Mouse (Mus musculus): ENCODE results near the gene Dio3. TPM values are rescaled to one million over a fixed set of nuclear protein-coding genes. Genes with fewer than 3 reads are reported as not detected.

The Dio3 gene
- 2.3 and 2.6 TPM in 2 replicates for total RNA-seq (2021)
- long read RNA-seq, partial matches to known transcripts, result 0 of 4 reads
- long read RNA-seq, other reads (novel, unspliced or antisense), result 0 of 4 reads

DNA sequence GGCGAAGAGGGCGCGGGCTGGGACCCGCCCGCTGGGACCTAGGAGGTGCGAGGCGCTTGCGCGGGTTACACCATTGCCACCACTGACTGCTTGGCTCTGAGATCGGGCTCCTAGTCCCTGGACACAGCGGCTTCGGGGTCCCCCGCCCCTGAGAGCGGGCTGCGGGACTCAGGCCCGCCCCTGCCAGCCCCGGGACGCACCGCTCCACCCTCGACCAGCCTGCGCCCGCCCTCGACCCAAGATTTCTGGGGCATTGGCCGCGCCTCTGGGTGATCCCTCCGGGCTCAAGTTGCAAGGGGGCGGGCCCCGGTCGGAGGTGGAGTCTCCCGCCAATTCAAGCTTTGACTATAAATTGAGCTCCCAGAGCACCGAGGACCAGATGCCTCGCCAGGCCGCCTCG lies at the start of gene Dio3:
Gene Dio3 (plus strand): TSS at position 216 of the 400 bp plus-strand sequence.
- peak; percentile 86 for DNase-seq

DNA sequence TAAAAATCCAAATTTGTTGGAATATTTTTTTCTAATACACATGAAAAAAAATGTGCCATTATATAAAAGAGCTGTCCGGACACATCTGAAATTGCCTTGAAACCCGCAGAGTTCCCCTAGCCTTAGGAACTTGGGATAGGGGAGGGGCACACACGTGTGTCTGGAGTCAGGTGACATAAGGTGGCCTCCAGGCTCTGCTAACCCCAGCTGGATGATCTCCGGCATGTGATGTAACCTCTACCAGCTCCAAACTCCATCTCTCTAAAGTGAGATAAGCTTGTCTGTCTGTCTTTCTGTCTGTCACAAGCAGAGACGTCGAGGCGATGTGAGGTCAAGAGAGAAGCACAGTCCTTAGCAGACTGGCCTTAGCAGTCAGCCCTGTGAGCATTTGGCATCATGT lies 48.6 kb upstream of the Dio3 start:
- no peak for DNase-seq

DNA sequence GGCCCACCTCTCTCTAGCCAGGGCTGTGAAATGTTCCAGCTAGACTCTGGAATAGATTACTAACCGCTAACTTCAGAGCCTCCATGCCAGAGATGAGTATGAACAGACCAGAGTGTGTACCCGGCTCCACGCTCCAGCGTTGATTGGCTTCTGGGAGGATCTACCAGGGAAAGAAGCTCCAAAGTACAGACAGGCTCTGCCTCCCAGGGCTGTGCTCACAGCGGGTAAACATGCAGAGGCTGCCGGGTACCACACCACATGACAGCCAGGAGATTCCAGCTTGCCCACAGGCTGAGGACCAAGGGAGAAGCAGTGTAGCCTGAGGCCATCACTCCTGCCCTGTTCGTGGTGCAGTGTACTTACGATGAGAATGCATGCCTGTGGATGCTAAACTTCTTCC lies 48.1 kb upstream of the Dio3 start:
- no peak for DNase-seq

DNA sequence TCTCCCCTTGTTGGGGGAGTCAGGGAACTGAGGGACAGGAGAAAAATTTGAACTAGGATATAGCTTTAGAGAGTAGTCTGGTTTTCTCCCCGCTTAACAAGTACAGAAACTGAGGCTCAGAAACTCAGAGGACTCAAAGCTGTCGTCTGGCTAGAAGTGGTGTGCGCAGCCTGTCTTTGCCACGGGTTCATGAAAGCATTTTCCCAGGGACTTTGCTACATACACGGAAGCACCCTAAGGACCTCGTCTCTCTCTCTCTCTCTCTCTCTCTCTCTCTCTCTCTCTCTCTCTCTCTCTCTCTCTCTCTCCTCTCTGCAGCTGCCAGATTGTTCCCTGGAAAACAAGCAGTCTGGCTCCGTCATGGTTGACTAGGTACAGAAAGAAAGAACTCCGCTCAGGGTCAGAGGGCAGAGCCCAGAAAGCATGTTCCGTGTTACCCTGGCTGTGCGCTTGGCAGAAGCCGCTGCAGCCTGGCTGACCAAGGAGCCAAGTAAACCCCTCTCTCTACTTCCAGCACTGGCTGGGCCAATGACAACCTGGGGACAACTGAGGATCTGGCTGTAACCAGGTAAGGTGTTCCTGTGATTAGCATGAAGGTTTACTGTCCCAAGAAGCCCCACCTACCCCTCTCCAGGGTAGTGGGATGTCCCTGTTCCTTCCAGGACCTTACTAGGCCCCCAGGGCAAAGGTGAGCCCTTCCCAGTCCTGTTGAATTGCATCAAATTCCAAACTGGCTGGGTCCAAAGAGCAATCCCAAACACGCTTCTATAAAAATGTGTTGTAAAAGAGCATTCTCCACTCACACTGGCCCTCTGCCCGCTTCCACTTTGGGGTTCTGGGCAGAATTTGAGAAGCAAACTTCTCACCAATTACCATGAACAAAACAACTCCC lies 46.9 kb upstream of the Dio3 start:
- DNase-seq, result no peak

DNA sequence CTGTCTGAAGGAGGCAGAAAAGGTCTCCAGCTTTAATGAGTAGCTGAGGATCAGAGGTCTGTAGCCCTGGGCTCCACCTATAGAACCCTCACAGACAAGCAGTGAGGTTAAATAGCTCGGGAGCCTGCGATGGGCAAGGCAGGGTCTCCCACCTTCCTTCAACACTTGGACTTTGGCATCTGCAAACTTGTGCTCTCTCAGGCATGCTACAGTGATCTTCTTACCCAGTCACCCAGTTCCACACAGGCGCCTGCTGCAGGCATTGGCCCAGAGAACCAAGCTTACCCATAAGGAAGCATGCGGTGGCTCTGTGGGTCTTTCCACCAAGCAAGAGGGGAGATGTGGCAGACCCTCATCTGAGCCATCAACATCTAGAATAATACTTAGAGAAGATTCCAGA lies 43.0 kb upstream of the Dio3 start:
- no peak for DNase-seq

DNA sequence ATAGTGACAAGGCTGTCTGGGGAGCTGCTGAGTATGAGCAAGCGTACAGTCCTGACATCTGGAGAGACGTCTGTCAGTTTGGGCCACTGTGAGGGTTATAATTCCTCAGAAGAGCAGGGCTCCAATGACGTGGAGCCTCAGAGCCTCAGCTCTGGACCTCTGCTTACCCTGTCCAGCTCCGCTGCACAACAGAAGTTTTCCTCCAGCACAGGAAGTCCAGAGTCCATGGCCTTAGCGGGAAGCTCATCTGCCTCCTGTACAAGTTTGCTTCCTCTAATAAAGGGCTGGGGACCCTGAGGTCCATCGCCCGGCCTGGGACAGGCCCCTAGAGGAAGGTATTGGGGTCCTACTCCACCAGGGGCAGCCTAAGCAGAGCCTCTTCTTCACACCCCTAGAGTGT lies 41.8 kb upstream of the Dio3 start:
- DNase-seq, result no peak

DNA sequence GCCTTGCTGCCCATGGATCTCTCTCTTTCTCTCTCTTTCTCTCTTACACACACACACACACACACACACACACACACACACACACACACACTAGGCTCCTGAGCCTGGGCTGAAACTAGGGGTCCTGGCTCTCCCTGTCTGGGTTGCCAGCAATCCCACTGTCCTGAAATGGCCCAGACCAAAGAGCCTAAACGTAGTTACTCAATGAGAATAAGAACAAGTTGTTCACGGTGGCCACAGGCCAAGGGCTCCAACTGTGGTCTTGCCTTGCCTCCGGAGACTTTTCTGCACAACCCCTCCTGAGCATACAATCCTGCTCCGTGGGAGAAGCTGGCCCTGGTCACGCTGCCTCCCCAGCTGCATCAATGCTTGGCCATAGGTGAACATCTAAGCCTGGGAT lies 39.5 kb upstream of the Dio3 start:
- no peak for DNase-seq

DNA sequence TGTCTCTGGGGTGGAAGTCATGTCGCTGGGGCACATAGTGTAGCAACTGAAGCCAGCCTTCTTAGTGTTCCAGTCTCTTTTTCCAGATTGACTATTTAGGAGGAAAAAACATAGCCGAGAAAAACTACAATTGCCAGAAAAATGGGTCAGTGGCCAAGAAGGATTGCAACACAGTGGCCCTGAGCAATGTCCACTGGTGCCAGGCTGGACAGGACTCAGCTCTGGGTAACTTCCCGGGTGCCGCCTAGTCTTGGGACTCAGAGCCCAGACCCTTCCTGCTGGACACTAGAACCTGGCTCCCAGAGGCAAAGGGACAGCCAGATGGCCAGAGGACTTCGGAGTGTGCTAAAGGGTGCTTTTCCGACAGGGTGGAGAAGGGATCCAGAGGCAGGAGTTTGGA lies 34.3 kb upstream of the Dio3 start:
- peak; percentile 53 for DNase-seq

DNA sequence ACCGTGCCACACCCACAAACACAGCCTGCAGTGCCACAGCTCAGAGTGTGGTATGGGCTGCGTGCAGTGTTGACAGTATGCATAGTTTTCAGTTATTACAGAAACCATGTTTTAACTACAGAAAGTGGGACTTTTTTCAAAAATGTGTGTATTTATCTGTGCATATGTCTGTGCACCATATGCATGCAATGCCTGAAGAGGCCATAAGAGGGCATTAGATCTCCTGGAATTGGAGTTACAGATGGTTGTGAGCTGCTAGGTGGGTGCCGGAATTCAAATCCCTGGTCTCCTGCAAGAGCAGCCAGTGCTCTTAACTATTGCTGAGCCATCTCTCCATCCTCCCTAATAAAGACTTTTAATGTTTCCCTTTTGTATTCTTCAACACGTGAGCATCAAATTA lies 33.4 kb upstream of the Dio3 start:
- no peak for DNase-seq

DNA sequence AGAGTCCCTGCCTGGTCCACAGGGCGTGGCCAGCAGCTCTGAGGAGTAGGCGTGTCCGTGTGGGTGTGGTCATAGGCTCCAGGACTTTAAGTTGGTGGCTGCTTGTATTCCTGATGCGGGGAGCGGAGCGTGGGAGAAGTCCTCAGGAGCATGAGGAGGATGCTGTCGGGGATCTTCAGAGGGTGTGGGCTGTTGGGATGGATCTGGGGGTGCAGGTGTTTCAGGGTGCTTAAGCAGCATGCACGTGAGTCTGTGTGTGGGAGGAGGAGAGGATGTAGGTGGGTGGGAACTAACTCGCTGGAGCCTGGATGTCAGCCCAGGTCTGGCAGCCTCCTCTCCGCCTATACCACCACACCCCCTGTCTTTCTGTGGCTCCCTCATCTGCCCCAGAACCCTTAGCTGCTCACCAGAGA lies 26.7 kb upstream of the Dio3 start:
- DNase-seq, result no peak

DNA sequence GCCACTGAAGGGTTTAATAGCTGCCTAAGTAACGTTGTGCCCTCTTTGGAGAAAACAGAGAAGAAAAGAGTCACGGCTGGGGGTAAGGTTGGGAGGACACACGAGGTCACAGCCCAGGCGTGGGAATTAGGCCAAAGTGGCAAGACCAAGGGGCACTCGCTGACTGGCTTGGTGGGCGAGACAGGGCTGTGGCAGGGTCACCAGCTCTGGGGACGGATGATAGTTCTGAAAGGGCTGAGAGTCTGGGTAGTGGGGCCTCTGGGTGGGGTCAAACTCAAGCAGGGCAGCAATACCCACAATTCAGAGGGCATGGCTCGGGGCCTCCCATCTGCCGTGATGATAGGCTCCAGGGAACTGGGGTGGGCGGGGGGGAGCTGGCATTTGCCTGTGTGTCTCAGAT lies 23.1 kb upstream of the Dio3 start:
- DNase-seq, result no peak

DNA sequence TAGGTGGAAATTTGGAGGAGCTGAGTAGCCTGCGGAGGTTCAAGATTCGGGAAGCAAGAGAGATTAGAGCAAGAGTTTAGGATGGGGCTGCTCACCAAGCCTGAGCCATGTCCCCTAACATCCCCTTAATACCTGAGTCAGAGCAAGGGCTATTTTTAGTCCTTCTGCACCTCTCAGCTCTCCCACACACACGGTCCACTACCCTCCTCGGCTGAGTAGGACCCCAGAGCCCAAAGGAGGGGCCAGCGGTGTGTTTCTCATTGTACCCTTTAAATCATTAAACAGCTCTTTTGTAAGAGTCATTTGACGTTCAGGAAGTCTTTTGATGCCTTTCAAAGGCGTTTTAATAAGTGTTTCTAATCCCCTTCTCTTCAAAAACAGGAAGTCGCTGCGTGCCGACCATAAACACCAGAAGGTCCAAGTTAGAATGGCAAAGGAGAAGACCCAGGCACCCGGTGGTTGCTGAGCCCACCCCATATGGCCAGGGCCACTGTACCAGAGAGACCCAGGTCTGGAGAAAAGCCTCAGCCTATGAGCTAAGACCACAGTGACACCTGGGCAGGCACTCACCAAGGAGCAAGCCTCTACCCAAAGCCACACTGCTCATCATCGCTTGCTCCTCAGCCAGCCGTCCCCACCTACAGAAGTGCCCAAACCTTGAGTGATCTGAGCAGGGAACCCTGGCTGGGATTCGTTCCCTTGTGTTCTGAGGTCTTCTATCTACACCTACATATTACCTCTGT lies 22.2 kb upstream of the Dio3 start:
- no peak for DNase-seq

DNA sequence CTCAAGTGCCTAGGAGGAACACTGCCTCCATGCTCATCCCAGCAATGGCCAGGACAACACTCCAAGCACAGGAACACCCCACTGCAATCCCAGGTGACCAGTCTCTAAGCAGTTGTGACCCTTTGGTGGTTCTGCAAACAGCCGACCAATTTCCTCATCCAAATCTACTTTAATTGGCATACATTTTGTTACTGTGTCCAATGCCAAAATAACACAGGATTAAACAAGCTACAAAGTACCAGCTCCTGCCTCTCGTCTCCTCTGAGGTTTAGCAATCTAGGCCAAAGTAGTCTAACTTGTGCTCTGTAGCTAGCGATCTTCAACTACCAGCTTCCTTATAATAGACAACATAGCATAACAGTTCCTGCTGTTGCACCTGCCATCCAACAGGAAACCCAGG lies 10.6 kb upstream of the Dio3 start:
- no peak for DNase-seq

DNA sequence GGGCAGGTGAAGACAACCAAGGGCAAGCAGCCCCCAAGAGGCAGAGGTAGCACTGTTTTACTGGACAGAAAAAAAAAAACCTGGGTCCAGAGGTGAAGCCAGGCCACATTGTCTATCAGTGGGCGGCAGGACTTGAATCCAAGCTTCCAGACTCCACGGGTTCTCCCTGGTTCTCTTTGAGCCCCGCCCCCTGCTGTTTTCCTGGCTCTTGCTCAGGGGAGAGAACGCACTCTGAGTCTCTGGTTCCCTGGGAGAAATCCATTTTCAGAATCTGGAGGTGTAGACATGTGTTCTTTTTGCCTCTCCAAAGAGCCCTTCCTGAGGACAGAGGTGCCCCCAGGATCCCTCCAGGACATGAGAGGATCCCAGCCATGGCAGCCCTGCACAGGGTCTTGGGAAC lies 9.2 kb upstream of the Dio3 start:
- no peak for DNase-seq

DNA sequence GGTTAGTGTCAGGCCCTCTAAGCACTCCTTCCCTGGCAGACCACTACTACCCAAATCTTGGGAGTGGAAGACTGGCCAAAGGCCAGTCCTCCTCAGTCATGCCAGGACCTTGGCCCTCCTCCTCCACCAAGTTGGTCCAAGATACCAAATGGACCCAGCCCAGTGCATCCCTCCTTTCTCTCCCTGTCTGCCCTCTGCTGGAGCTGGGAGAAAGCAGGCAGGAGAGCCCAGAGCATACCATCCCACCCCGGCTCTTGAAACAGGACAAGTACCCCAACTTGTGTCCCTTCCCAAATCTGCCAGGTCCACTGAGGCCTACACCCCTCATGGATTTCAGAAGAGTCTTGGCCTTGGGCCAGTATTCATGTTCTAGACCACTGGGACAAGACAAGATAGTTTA lies 2.8 kb upstream of the Dio3 start:
- DNase-seq, result peak; percentile 32

DNA sequence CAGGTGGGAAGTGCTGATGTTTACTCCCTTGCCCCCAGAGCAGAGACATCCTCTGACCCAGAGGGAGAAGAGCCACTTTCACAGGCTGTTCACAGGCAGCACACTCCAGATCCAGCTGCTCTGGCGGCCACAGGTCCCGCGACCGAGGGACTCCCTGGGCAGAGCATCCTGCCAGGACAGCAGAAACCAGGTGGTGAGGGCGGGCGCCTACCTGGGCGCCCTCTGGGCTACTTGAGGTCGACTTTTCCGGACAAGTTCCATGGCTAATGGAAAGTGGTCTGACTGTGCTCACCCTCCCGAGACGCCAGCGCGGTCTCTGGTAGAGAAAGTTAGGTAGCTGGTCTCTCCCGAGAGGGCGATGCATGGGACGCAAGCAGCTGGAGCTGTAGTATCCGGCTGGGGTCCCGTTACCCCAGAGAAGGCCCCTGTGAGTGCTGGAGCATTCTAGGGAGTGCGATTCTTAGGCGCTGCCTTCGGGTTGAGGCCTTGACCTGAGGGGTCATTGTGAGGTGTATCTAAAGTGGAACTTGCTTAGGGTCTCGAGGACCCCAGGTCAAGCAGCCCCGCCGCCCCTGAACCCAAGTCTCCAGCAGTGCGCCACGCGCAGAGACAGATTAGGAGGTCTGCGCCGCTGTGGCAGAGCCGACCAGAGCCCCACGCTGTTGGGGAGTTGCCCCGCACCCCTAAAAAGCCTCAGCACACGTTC lies 1.5 kb upstream of the Dio3 start:
- no peak for DNase-seq

DNA sequence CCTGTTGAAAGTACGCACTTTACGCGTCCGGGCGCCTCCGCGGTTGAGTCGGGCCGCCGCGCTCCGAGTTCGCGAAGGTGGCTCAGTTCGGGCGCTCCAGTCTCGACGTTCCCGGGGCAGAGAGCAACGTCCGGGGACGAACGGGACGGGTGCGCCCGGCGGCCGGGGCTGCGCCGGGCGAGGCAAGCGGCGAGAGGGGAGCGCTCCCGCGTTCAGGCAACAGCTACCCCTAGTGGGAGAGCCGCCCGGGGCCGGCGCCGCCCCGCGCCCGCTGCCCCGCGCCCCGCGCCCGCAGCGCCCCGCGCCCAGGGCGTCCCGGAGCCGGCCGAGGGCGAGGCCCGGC lies 932 bp upstream of the Dio3 start:
- peak; percentile 61 for DNase-seq

DNA sequence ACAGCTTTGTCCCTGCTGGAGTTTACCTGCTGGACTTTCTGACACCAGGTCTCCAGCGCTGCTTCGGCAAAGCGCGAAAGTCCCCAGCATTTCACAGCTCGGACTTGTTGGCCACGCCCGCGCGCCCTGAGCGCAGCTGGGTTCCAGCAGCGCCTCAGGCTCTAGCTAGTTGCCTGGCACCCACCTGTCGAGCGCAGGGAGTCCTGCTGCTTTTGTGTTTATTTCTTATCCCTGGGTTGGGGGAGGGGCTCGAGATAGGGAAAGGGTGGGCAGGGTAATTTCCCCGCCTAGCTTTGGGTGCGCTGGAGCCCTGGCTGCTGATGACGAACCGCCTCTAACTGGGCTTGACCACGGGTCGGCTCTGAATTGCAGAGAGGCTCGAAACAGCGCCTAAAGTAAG lies 1.5 kb downstream of the Dio3 start:
- no peak for DNase-seq

DNA sequence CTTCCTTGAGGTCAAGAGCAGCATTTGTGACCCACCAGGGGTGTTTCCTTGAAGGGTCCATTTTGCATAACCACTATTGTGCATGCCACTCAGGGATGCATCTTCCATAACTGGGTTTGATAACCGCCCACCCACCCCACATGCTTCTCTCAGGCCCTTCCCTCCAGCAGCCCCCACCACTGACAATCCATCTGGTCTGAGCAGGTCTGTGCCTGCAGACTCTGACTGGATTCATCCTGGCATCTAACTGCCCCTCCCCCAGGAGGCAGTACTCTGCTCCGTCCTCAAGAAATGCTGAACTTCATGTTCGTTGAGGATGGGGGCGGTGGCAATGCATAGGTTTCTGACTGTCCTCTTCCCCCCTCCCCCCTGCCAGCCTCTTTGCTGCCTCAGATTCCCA lies 4.9 kb downstream of the Dio3 start:
- no peak for DNase-seq

DNA sequence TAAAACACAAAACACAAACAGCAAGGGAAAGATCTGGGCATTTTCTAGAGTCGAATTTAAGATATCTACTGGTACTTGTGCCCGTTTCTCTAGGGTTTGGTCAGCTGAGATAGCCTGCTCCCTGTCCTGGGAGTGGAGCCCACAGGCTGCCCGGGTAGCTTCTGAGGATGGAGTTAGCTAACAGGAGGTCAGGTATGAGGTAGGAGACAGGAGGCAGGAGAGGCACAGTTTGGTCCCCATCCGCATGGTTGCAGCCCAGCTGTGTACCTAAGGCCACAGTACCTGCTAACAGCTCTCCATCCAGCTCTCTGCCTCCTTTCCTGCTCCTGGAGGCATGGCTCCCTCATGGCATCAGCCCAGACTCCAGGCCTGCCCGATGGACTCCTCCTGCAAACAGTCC lies 13.9 kb downstream of the Dio3 start:
- no peak for DNase-seq

DNA sequence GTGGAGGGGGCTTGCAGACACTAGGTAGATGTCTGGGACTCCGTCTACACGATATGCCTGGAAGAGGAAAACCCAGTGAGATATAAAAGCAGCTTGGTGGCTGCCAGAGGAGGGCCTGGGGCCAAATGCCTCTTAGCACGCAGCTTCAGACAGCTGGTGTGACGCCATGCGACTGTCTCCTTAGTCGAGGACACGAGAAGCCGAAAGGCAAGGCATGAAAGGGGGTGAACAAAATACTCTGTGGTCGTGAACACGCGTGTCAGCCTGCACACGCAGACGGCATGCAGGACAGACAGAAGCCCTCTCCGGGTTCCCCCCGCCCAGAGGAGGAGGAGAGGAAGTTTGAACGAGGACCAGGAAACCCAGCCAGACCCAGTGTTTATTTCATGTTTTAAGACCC lies 16.0 kb downstream of the Dio3 start:
- DNase-seq, result no peak

DNA sequence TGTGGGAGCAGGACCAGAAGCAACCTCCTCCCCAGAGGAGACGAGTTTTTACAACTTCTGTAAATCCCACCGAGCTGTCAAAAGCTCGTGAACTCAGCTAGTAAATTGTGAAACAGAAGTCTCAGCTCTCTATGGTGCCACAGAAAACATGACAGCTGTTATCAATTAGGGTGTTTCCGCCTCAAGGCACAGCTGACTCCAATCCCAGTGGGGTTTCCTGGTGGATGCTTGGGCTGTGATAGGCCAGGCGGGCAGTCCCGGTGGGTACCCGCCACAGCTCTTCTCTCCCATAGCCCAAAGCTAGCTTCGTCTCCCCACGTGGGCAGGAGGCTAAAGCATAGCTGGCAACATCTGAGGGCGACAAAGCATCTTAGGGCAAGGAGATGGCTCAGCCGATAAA lies 19.8 kb downstream of the Dio3 start:
- DNase-seq, result no peak

DNA sequence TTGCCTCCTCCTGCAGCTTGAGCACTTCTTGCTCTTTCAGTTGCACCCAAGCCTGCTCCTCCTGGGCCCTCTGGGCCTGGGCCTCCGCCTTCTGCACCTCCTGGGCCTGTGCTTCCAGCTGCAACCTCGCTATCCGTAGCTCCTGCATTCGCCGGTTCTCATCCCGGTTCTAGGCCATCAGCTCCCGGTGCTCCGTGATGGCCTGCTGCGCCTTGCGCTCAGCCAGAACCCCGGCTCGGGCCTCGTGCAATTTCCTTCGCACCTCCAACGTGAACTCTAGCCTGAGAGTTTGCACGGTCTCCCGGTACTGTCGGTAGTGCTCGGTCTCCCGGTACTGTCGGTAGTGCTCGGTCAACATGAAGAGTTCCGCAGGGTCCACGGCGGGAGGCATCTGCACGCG lies 40.8 kb downstream of the Dio3 start:
- DNase-seq, result no peak

Data from adrenal gland, postnatal 25 days (tissue).